Mouse (Mus musculus) right cerebral cortex, adult 18-20 months (tissue): ENCODE measurements at regions not wholly inside any gene's neighbourhood (a gene's known extent, or its start where the extent isn't known, plus 50 kb on each side); places are given as distances from the start of the nearest gene placed in this dataset.

ENCODE experiments used
- DNase-seq: peaks from one replicate; pipeline ENCODE4 v3.0.0; 2022; ENCODE audit warnings: mixed read lengths

DNA sequence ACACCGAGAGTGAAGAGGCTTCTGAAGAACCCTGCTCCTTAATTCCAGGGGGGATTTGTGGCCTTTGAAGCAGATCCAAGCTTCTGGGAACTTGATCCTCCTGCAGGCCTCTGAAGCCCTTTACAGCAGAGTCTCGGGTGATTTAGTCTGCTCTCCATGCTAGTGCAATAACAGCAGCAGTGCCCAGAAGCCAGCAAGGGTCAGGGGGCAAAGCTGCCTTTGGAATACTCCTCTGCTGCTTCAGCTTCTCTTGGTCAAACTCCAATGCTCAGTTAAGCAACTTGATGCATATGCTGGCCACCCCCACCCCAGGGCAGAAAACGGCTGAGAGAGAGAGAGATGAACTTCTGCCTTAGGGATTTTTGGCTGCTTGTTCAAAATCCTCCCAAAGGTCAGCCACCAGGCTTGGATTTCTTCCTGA, 82.8 kb upstream of the N4bp1 start:
- DNase-seq, result no peak

DNA sequence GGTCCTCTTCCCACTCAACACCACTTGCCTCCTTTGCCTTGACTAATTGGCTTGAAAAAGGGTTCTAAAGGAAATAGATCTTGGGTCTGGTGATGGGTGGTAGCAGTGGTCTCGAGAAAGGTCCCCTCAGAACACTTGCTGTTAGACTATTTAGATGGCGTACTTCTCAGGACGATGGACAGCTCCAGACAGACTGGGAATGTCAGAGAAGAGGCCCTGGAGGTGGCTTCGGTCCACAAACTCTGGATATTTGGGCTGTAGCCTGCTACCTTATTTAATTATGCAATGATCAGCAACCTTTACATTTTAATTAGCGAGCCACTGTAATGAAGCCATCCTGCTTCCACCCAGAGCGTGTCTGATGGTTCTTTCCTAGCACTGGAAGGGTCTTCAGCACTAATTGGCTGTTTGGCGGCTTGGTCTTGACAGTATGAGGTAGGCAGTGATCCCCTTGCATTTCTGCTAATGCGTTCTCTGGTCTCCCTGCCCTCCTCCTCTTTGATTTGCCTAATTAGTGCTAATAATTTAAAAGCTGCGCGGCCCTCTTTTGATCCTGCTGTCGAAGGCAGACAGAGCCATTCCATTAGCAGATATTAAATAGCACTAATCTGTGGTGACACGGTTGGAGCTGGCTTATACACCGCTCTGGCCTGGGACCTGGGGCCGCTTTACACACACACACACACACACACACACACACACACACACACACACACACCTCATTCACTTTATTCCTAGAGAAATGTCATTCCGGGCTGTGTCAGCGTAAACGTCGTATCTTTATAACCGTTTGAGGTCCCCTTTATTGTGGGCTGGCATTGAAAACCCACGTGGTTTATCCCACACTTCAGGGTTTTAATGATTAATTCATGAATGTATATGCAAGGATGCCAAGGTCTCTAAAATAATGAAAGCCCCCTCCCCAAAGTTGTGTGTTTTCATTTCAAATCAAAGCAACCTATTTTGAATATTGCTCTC, 76.4 kb upstream of the N4bp1 start:
- DNase-seq, result no peak
